Mouse (Mus musculus) midbrain, embryonic 11.5 days (tissue): ENCODE measurements at regions not wholly inside any gene's neighbourhood (a gene's known extent, or its start where the extent isn't known, plus 50 kb on each side); places are given as distances from the start of the nearest gene placed in this dataset.

ENCODE experiments used
- ATAC-seq: fragments of 200-750 bp; cut with Nextera tagmentation; 2 replicates; pipeline ENCODE4 v1.8.0; 2017; ENCODE audit warnings: moderate TSS enrichment, moderate library complexity; ENCODE audit not compliant: low FRiP score
- DNase-seq: peaks from one replicate; pipeline ENCODE4 v3.0.0; 2015; ENCODE audit warnings: low spot score; ENCODE audit errors: missing footprints
- H3K27ac ChIP-seq: fragments of 300-500 bp; sonication (generic); 2 replicates; pipeline ENCODE4 v1.5.1; 2014; ENCODE audit warnings: low read depth, low read length
- H3K27me3 ChIP-seq: fragments of 300-500 bp; sonication (generic); 2 replicates; pipeline ENCODE4 v1.6.1; 2014; ENCODE audit warnings: mild to moderate bottlenecking, low read length, moderate library complexity, mixed read lengths; ENCODE audit not compliant: control insufficient read depth, insufficient read depth
- H3K36me3 ChIP-seq: fragments of 300-500 bp; sonication (generic); 2 replicates; pipeline ENCODE4 v1.6.1; 2014; ENCODE audit warnings: mild to moderate bottlenecking, low read length, moderate library complexity, mixed read lengths; ENCODE audit not compliant: control insufficient read depth, insufficient read depth
- H3K4me1 ChIP-seq: fragments of 300-500 bp; sonication (generic); 2 replicates; pipeline ENCODE4 v1.6.1; 2014; ENCODE audit warnings: low read length; ENCODE audit not compliant: control insufficient read depth, insufficient read depth
- H3K4me2 ChIP-seq: fragments of 300-500 bp; sonication (generic); 2 replicates; pipeline ENCODE4 v1.6.1; 2014; ENCODE audit warnings: mild to moderate bottlenecking, moderate library complexity
- H3K4me3 ChIP-seq: fragments of 300-500 bp; sonication (generic); 2 replicates; pipeline ENCODE4 v1.5.1; 2014; ENCODE audit warnings: low read depth, low read length
- H3K9ac ChIP-seq: fragments of 300-500 bp; sonication (generic); 2 replicates; pipeline ENCODE4 v1.6.1; 2014; ENCODE audit warnings: low read length
- H3K9me3 ChIP-seq: fragments of 300-500 bp; sonication (generic); 2 replicates; pipeline ENCODE4 v1.6.1; 2016; ENCODE audit warnings: low read length; ENCODE audit not compliant: control insufficient read depth
- WGBS: fragments of 180-500 bp; shearing (Covaris S2); extraction: QIAGEN DNeasy Blood & Tissue Kit; methylation state at CpG from one replicate; pipeline ENCODE4 v1.1.7; 2014; 5-methylcytosine and 5-hydroxymethylcytosine counted together

- Histone ChIP-seq H3K9ac (no peak overlapping the region), H3K4me3 (no peak overlapping the region), H3K4me2 (no peak overlapping the region), H3K9me3 (no peaks in the 10 kb centered on the region), H3K4me1 (no peaks in the 10 kb centered on the region), H3K27ac (no peak overlapping the region), H3K27me3 (no peaks in the 10 kb centered on the region), H3K36me3 (no peaks in the 10 kb centered on the region)
- WGBS, result 88% methylated on average over 6 of the region's 6 CpGs
- ATAC-seq, result no peak
- no peak for DNase-seq
These were observed 58.9 kb upstream of the Ankrd1 start for GRCm38 (mm10) chr19:36178828-36179251.

- no peaks in the 10 kb centered on the region for H3K27me3 ChIP-seq
- H3K4me3 ChIP-seq, result no peak overlapping the region
- WGBS, result 76% methylated on average over 7 of the region's 7 CpGs
- H3K4me2 ChIP-seq, result no peak overlapping the region
- no peak for DNase-seq
- no peaks in the 10 kb centered on the region for H3K4me1 ChIP-seq
- no peaks in the 10 kb centered on the region for H3K9me3 ChIP-seq
- H3K36me3 ChIP-seq, result no peaks in the 10 kb centered on the region
- H3K9ac ChIP-seq, result no peak overlapping the region
- no peak overlapping the region for H3K27ac ChIP-seq
- ATAC-seq, result no peak
These were observed 60.4 kb upstream of the Ankrd1 start for GRCm38 (mm10) chr19:36180329-36180728.

- no peak overlapping the region for H3K4me3 ChIP-seq
- no peaks in the 10 kb centered on the region for H3K4me1 ChIP-seq
- 55% methylated on average over 2 of the region's 2 CpGs for WGBS
- no peaks in the 10 kb centered on the region for H3K36me3 ChIP-seq
- H3K9ac ChIP-seq, result no peak overlapping the region
- no peak overlapping the region for H3K27ac ChIP-seq
- H3K4me2 ChIP-seq, result no peak overlapping the region
- H3K9me3 ChIP-seq, result no peaks in the 10 kb centered on the region
- ATAC-seq, result no peak
- DNase-seq, result no peak
- H3K27me3 ChIP-seq, result no peaks in the 10 kb centered on the region
These were observed 61.6 kb upstream of the Ankrd1 start for GRCm38 (mm10) chr19:36181535-36181934.

GRCm38 (mm10) chr19:36183127-36183526 is 63.2 kb upstream of the Ankrd1 start:
- 33% methylated on average over 2 of the region's 2 CpGs for WGBS
- H3K36me3 ChIP-seq, result no peaks in the 10 kb centered on the region
- DNase-seq, result peak; percentile 91
- no peak overlapping the region for H3K27ac ChIP-seq
- H3K4me1 ChIP-seq, result no peaks in the 10 kb centered on the region
- no peaks in the 10 kb centered on the region for H3K27me3 ChIP-seq
- peak; percentile 77; the same call in 1 of the 2 replicates for ATAC-seq
- H3K9ac ChIP-seq, result no peak overlapping the region
- H3K9me3 ChIP-seq, result no peaks in the 10 kb centered on the region
- H3K4me3 ChIP-seq, result no peak overlapping the region
- H3K4me2 ChIP-seq, result no peak overlapping the region

- H3K4me1 ChIP-seq, result no peaks in the 10 kb centered on the region
- H3K4me2 ChIP-seq, result no peak overlapping the region
- no peaks in the 10 kb centered on the region for H3K9me3 ChIP-seq
- no peaks in the 10 kb centered on the region for H3K36me3 ChIP-seq
- no peak overlapping the region for H3K4me3 ChIP-seq
- DNase-seq (no peak), ATAC-seq (no peak)
- H3K27ac ChIP-seq, result no peak overlapping the region
- WGBS, result 92% methylated on average over 5 of the region's 5 CpGs
- no peak overlapping the region for H3K9ac ChIP-seq
- no peaks in the 10 kb centered on the region for H3K27me3 ChIP-seq
These were observed 69.8 kb upstream of the Ankrd1 start for GRCm38 (mm10) chr19:36189662-36190061.

- no peaks in the 10 kb centered on the region for H3K36me3 ChIP-seq
- ATAC-seq, result no peak
- H3K9me3 ChIP-seq, result no peaks in the 10 kb centered on the region
- H3K4me1 ChIP-seq, result no peaks in the 10 kb centered on the region
- no peak overlapping the region for H3K27ac ChIP-seq
- H3K4me3 ChIP-seq, result no peak overlapping the region
- 94% methylated on average over 7 of the region's 7 CpGs for WGBS
- no peaks in the 10 kb centered on the region for H3K27me3 ChIP-seq
- no peak overlapping the region for H3K9ac ChIP-seq
- no peak overlapping the region for H3K4me2 ChIP-seq
- no peak for DNase-seq
These were observed 71.7 kb upstream of the Ankrd1 start for GRCm38 (mm10) chr19:36191641-36192040.

- H3K36me3 ChIP-seq, result no peaks in the 10 kb centered on the region
- H3K9me3 ChIP-seq, result no peaks in the 10 kb centered on the region
- WGBS, result 95% methylated on average over 2 of the region's 2 CpGs
- DNase-seq (no peak), ATAC-seq (no peak)
- H3K9ac ChIP-seq, result no peak overlapping the region
- no peak overlapping the region for H3K4me3 ChIP-seq
- 0 out of 2 replicates have a peak, but pooled peaks cover 2% of the 10 kb centered on the region for H3K4me1 ChIP-seq
- no peaks in the 10 kb centered on the region for H3K27me3 ChIP-seq
- H3K27ac ChIP-seq, result no peak overlapping the region
- H3K4me2 ChIP-seq, result no peak overlapping the region
These were observed 84.4 kb upstream of the Ankrd1 start for GRCm38 (mm10) chr19:36204269-36204668.

- Histone ChIP-seq H3K27ac (no peak overlapping the region), H3K4me2 (no peak overlapping the region), H3K9me3 (no peaks in the 10 kb centered on the region), H3K27me3 (no peaks in the 10 kb centered on the region), H3K36me3 (no peaks in the 10 kb centered on the region), H3K4me3 (no peak overlapping the region), H3K4me1 (0 out of 2 replicates have a peak, but pooled peaks cover 2% of the 10 kb centered on the region), H3K9ac (no peak overlapping the region)
- DNase-seq (no peak), ATAC-seq (no peak)
- WGBS, result 89% methylated on average over 8 of the region's 8 CpGs
These were observed 85.2 kb upstream of the Ankrd1 start for GRCm38 (mm10) chr19:36204965-36205718.

- Histone ChIP-seq H3K4me1 (0 out of 2 replicates have a peak, but pooled peaks cover 2% of the 10 kb centered on the region), H3K36me3 (no peaks in the 10 kb centered on the region), H3K27ac (no peak overlapping the region), H3K27me3 (no peaks in the 10 kb centered on the region), H3K9me3 (no peaks in the 10 kb centered on the region), H3K9ac (no peak overlapping the region), H3K4me2 (no peak overlapping the region), H3K4me3 (no peak overlapping the region)
- DNase-seq, result no peak
- ATAC-seq, result no peak
- WGBS, result 49% methylated on average over 7 of the region's 7 CpGs
These were observed 87.9 kb upstream of the Ankrd1 start for GRCm38 (mm10) chr19:36207735-36208288.
